Mouse (Mus musculus) megakaryocyte, embryonic 14.5 days (primary cell): ENCODE measurements around the gene Zfp667. TPM values are rescaled to one million over a fixed set of nuclear protein-coding genes. Genes with fewer than 3 reads are reported as not detected.
"Not testable (repeated sequence)": the region's sequence is repeated elsewhere in the genome, so short reads cannot be mapped to it uniquely, and the experiment has no call there.

Experiments
- H3K27me3 ChIP-seq: replicated peaks from 2 replicates; pipeline ENCODE3; 2012; ENCODE audit warnings: inconsistent platforms
- H3K36me3 ChIP-seq: replicated peaks from 2 replicates; pipeline ENCODE3; 2012; ENCODE audit warnings: low read length, inconsistent platforms, mixed read lengths
- H3K4me1 ChIP-seq: 2 replicates; pipeline ENCODE4 v1.6.1; 2012; ENCODE audit warnings: inconsistent platforms
- H3K4me3 ChIP-seq: replicated peaks from 2 replicates; pipeline ENCODE3; 2012; ENCODE audit warnings: moderate library complexity, mild to moderate bottlenecking, inconsistent platforms
- H3K9me3 ChIP-seq: 2 replicates; pipeline ENCODE4 v1.6.1; 2012; ENCODE audit warnings: inconsistent platforms
- FLI1 ChIP-seq: IDR thresholded peaks from 2 replicates; pipeline ENCODE4 v1.6.1; 2012; ENCODE audit warnings: low read length, inconsistent platforms, mixed read lengths
- GATA1 ChIP-seq: IDR thresholded peaks from 3 replicates; pipeline ENCODE4 v1.6.1; 2012; ENCODE audit warnings: mixed read lengths, low read length, inconsistent platforms, borderline replicate concordance
- polyA plus RNA-seq: library from polyadenylated mRNA; stranded (reverse); fragments of >175 nt; gene quantifications from 2 replicates; pipeline ENCODE4 v1.2.3, GENCODE M21; 2012; ENCODE audit warnings: low replicate concordance; ENCODE audit not compliant: insufficient read depth

Zfp667 gene
- polyA plus RNA-seq, 1 experiment = 0.63 TPM

DNA sequence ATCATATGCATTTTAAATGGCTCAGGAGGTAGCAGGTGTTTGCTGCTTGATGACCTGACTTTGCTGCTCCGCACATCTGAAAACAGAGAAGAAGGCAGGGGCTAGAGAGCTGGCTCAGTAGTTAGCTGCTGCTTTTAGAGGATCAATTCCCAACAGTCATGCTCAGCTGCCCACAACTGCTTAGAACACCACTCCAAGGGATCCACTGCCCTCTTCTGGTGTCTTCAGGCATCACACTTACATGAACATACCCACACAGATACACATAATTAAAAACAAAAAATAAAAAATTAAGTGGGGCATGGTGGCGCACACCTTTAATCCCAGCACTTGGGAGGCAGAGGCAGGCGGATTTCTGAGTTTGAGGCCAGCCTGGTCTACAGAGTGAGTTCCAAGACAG lies 24.3 kb upstream of the Zfp667 start:
- Histone ChIP-seq H3K36me3 (no peaks in the 10 kb centered on the region), H3K4me3 (no peak overlapping the region), H3K9me3 (peaks cover 11% of the 10 kb centered on the region), H3K27me3 (peaks cover 6% of the 10 kb centered on the region), H3K4me1 (no peaks in the 10 kb centered on the region)
- TF ChIP-seq GATA1 (no peak), FLI1 (no peak)

DNA sequence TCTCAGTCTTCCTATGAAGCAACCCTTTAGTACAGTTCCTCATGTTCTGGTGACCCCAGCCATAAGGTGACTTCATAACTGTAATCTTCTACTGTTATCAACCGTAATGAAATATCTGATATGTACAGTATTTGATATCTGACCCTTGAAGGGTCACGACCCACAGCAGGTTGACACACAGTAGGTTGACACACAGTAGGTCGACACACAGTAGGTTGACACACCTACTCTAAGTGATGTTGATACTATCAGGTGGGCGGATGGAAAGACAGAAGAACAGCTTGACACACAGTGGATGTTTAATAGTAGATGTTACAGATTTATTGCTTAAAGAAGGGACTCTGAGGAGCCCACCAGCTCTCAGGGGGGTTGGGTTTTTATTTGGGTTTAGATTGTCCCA lies 23.4 kb upstream of the Zfp667 start:
- H3K4me1 ChIP-seq = no peaks in the 10 kb centered on the region

DNA sequence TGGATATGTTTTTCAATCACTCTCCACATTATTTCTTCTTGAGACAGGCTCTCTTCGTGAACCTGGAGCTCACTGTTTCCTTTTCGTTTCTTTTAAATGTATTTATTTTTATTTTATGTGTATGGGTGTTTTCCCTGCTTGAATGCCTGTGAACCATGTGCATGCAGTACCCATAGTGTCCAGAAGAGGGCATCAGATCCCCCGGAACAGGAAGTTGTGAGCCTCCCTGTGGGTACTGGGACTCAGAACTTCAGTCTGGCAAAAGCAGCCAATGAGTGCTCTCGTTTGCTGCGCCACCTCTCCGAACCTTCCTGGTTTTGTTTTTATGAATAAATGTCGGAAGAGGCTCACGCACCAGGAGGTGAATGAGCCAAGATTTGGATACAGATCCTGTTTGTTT lies 20.7 kb upstream of the Zfp667 start:
- TF ChIP-seq FLI1 (no peak), GATA1 (no peak)
- no peaks in the 10 kb centered on the region for H3K36me3 ChIP-seq
- no peak overlapping the region for H3K4me3 ChIP-seq
- H3K27me3 ChIP-seq = peaks cover 1% of the 10 kb centered on the region
- H3K9me3 ChIP-seq = 0 out of 2 replicates have a peak, but pooled peaks cover 6% of the 10 kb centered on the region
- H3K4me1 ChIP-seq = no peaks in the 10 kb centered on the region

More for the DNA sequence above, 23.4 kb upstream of the Zfp667 start:
- TF ChIP-seq FLI1 (no peak), GATA1 (no peak)
- Histone ChIP-seq H3K36me3 (no peaks in the 10 kb centered on the region), H3K27me3 (peaks cover 6% of the 10 kb centered on the region), H3K9me3 (0 out of 2 replicates have a peak, but pooled peaks cover 6% of the 10 kb centered on the region), H3K4me3 (no peak overlapping the region)

DNA sequence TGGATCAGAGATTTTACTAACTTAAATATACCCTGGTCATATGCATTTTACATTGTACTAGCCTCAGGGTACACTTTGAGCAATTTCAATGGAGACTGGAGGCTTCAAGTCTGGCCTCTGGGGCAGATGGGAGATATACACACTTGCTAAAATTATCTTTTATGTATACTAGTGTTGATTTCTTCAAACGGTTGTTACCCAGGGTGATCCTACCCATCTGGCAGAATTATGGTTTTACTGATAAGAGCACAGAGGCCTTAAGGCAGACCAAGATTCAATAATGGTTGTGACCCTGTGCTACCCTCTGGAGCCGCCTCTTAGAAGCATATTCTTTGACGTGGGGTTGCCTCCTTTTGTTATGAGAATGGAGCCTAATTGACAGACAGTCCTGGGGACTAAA lies 8.5 kb upstream of the Zfp667 start:
- TF ChIP-seq FLI1 (no peak), GATA1 (no peak)
- no peaks in the 10 kb centered on the region for H3K9me3 ChIP-seq
- H3K36me3 ChIP-seq = peaks cover 3% of the 10 kb centered on the region
- H3K27me3 ChIP-seq = peaks cover 3% of the 10 kb centered on the region
- peaks cover 8% of the 10 kb centered on the region for H3K4me1 ChIP-seq
- no peak overlapping the region for H3K4me3 ChIP-seq

DNA sequence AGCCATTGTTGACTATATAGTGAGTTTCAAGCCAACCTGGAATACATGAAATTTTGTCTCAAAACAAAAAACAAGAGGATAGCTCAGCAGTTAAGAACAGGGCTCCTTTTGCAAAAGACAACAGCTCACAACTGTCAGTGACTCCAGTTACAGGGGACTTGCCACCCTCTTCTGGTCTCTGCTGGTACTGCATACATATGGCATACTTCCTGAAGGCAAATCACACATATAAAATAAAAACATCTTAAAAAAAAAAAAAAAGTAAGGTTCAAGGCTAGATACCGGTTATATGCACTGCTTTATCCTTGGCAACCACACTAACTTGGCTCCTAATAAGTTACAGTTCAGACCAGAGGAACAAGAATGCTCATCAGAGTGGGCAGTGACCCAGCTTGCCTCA lies 3.6 kb upstream of the Zfp667 start:
- Histone ChIP-seq H3K27me3 (no peaks in the 10 kb centered on the region), H3K4me1 (peaks cover 44% of the 10 kb centered on the region), H3K4me3 (peak overlapping the region; percentile 93), H3K36me3 (peaks cover 3% of the 10 kb centered on the region), H3K9me3 (no peaks in the 10 kb centered on the region)
- TF ChIP-seq FLI1 = no peak
- TF ChIP-seq GATA1 = no peak

DNA sequence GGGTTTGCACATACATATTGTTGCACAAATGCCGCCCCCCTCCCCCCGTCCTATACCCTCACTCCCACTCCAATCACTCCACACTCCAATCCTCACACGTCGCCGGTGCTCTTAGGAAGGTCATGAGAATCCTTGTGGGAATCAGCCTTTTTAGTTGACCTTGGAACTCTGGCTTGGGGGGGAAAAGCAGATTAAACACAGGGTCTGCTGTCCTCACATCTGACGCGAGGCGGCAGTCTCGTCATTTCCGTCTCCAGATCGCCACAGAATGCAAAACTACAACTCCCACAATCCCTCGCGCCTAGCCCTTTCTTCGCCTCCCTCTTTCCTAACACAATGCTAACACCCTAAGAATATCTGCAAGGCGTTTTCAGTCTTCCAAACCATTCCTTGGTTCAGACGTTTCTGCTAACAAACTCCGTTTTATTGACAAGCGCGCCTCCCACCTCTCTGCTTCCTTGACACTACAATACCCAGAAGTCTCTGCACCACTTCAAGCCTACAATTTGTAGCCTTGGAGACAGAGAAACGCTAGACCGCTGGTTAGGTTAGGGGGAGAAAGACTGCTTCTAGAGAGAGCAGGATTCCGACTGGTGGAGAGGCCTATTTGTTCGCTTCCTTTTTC lies 2.8 kb upstream of the Zfp667 start:
- Histone ChIP-seq H3K27me3 (no peaks in the 10 kb centered on the region), H3K4me3 (peak overlapping the region; percentile 93), H3K4me1 (peaks cover 47% of the 10 kb centered on the region), H3K36me3 (peaks cover 3% of the 10 kb centered on the region), H3K9me3 (no peaks in the 10 kb centered on the region)
- TF ChIP-seq FLI1 (no peak), GATA1 (no peak)

DNA sequence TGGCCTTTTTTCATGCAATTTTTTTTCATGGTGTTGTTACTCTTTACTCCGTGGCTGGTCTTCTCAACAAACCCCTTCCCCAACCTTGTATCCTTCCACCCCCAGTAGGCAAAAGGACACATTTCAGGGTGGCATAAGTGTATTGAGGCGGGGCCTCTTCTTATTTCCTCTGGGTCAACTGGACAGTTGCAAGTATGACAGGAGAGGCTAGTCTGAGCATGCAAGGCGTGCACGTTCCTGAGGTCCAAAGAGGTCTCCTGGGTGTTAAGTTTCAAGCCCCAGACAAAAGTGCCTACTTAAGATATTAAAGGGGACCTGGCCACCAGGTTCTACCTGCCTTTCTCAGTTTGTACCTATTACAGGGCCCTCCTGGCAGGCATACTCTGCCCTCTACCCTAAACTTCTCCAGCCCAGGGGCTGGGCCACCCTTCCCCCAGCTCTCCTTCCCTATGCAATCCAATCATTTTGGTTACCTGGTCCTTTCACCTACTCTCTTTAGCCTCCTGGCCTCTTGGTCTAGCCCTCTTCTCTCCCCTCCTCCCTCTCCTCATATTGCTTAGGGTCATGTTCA lies 1.9 kb upstream of the Zfp667 start:
- Histone ChIP-seq H3K9me3 (no peaks in the 10 kb centered on the region), H3K4me3 (peak overlapping the region; percentile 5), H3K4me1 (peaks cover 51% of the 10 kb centered on the region), H3K27me3 (no peaks in the 10 kb centered on the region), H3K36me3 (peaks cover 3% of the 10 kb centered on the region)
- TF ChIP-seq FLI1 (no peak), GATA1 (no peak)

DNA sequence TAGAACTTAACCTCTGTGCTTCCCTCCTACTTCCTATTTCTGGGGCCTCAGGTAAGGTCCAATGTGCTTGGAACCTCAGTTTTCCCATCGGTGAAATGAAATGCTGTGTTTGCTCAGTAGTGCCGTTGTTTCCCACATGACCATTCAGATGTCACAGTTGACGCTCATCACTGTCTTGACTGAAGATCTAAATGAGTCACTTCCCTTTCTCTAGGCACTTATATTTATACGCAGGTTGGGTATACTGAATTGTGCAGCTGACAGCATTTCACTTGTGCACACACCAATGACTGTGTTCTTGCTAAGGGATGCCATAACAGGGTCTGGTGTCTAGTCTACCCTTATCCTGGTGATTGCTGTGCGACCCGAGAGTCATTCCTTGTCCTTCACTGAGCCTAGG lies 1.0 kb upstream of the Zfp667 start:
- Histone ChIP-seq H3K4me3 (peak overlapping the region; percentile 96), H3K9me3 (no peaks in the 10 kb centered on the region), H3K4me1 (peaks cover 51% of the 10 kb centered on the region), H3K36me3 (peaks cover 3% of the 10 kb centered on the region), H3K27me3 (no peaks in the 10 kb centered on the region)
- TF ChIP-seq FLI1 = no peak
- TF ChIP-seq GATA1 = no peak

DNA sequence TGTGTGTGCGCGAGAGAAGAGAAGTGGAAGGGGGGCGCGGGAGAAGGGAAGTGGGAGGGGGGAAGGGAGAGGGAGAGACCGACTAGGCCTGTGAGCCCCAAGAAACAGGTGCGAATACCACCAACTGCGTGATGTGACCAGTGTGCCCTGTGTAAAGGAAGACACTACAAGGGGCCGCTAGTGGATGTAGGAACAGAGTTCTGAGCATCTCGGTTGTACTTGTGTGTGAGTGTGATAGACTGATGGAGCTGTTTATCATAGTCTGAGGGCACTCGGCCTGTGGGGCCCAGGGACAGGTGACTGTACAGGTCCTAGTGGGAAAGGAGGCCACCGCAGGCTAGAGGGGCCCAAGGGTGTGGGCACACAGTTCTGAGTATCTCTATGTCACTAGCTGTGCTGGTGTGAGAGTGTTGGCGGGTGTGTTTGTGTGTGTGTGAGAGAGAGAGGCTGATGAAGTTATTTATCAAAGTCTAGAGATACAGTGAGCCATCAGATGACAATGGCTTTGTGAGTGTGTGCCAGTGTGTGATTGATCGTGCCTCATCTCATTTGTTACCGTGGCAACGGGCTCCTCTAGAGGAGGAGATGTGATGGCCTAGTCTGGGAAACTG lies 647 bp downstream of the Zfp667 start:
- Histone ChIP-seq H3K4me3 (peak overlapping the region; percentile 96), H3K27me3 (no peaks in the 10 kb centered on the region), H3K4me1 (peaks cover 48% of the 10 kb centered on the region), H3K9me3 (no peaks in the 10 kb centered on the region), H3K36me3 (no peaks in the 10 kb centered on the region)
- TF ChIP-seq GATA1 = no peak
- TF ChIP-seq FLI1 = no peak

DNA sequence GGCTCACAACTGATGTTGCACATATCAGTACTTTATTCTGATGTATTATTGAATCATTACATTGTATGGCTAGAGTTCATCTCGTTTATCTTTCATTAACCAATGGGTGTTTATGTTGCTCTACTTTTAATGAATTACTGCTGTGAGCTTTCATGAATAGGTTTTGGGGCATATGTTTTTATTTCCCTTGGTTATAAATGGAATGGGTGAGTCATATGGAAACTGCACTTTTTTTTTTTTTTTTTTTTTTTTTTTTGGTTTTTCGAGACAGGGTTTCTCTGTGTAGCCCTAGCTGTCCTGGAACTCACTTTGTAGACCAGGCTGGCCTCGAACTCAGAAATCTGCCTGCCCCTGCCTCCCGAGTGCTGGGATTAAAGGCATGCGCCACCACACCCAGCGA lies 4.7 kb downstream of the Zfp667 start:
- H3K4me3 ChIP-seq, H3K36me3 ChIP-seq: not testable (repeated sequence)

DNA sequence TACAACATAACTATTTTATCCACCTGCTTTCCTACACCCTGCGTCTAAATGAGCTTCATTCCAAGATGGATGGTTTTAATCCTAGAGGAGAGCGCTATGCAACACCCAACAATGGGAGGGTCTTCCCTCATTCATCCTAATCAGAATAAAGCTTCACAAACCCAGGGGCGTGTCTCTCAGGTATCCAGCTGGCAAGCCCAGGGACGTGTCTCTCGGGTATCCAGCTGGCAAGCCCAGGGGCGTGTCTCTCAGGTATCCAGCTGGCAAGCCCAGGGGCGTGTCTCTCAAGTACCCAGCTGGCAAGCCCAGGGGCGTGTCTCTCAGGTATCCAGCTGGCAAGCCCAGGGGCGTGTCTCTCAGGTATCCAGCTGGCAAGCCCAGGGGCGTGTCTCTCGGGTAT lies 14.4 kb downstream of the Zfp667 start:
- not testable (repeated sequence) for H3K9me3 ChIP-seq, H3K4me3 ChIP-seq, H3K27me3 ChIP-seq, H3K4me1 ChIP-seq
- H3K36me3 ChIP-seq = peaks cover 10% of the 10 kb centered on the region

More for the DNA sequence above, 4.7 kb downstream of the Zfp667 start:
- peaks cover 33% of the 10 kb centered on the region for H3K4me1 ChIP-seq
- not testable (repeated sequence) for H3K9me3 ChIP-seq, H3K27me3 ChIP-seq
